Mouse (Mus musculus): ENCODE data around the gene Klhl32.
A peak's percentile ranks its signal among the peaks of the same experiment; 100 is the strongest.
"Not testable (repeated sequence)": the region's sequence is repeated elsewhere in the genome, so short reads cannot be mapped to it uniquely, and the experiment has no call there.

Klhl32 gene

GRCm38 (mm10) chr4:24796229-24796628, 54.7 kb downstream of the Klhl32 start:
- no peak for DNase-seq (ENCODE audit: inconsistent age in 2 of 2, low spot score in 1 of 2)

- DNase-seq (ENCODE audit: inconsistent age in 2 of 2, low spot score in 1 of 2), result no peak
Measured at GRCm38 (mm10) chr4:24795180-24795579, 55.7 kb downstream of the Klhl32 start.

- DNase-seq (ENCODE audit: inconsistent age in 2 of 2, low spot score in 1 of 2), result no peak
Measured at GRCm38 (mm10) chr4:24793726-24794345, 57.1 kb downstream of the Klhl32 start.

GRCm38 (mm10) chr4:24792416-24792981, 58.4 kb downstream of the Klhl32 start:
- no peak for DNase-seq (ENCODE audit: inconsistent age in 2 of 2, low spot score in 1 of 2)

- no peak for DNase-seq (ENCODE audit: inconsistent age in 2 of 2, low spot score in 1 of 2)
Measured at GRCm38 (mm10) chr4:24789331-24789730, 61.6 kb downstream of the Klhl32 start.

GRCm38 (mm10) chr4:24785757-24786532, 65.0 kb downstream of the Klhl32 start:
- DNase-seq (ENCODE audit: inconsistent age in 2 of 2, low spot score in 1 of 2), result no peak

GRCm38 (mm10) chr4:24765919-24766318, 85.0 kb downstream of the Klhl32 start:
- DNase-seq (ENCODE audit: inconsistent age in 2 of 2, low spot score in 1 of 2), result no peak

GRCm38 (mm10) chr4:24765469-24765868, 85.5 kb downstream of the Klhl32 start:
- peak in 1 of 2 experiments; percentile 59 for DNase-seq (ENCODE audit: inconsistent age in 2 of 2, low spot score in 1 of 2)

- DNase-seq (ENCODE audit: inconsistent age in 2 of 2, low spot score in 1 of 2), result no peak
Measured at GRCm38 (mm10) chr4:24764558-24764957, 86.4 kb downstream of the Klhl32 start.

GRCm38 (mm10) chr4:24763451-24763850, 87.5 kb downstream of the Klhl32 start:
- no peak for DNase-seq (ENCODE audit: inconsistent age in 2 of 2, low spot score in 1 of 2)

- no peak for DNase-seq (ENCODE audit: inconsistent age in 2 of 2, low spot score in 1 of 2)
Measured at GRCm38 (mm10) chr4:24758954-24759353, 92.0 kb downstream of the Klhl32 start.

- no peak for DNase-seq (ENCODE audit: inconsistent age in 2 of 2, low spot score in 1 of 2)
Measured at GRCm38 (mm10) chr4:24752517-24753208, 98.3 kb downstream of the Klhl32 start.

- no peak for DNase-seq (ENCODE audit: inconsistent age in 2 of 2, low spot score in 1 of 2)
Measured at GRCm38 (mm10) chr4:24737080-24737479, 113.8 kb downstream of the Klhl32 start.

- DNase-seq (ENCODE audit: inconsistent age in 2 of 2, low spot score in 1 of 2), result peak; percentile 40 to 88
Measured at GRCm38 (mm10) chr4:24720834-24721233, 130.1 kb downstream of the Klhl32 start.

- no peak for DNase-seq (ENCODE audit: inconsistent age in 2 of 2, low spot score in 1 of 2)
Measured at GRCm38 (mm10) chr4:24715559-24715958, 135.4 kb downstream of the Klhl32 start.

- no peak for DNase-seq (ENCODE audit: inconsistent age in 2 of 2, low spot score in 1 of 2)
Measured at GRCm38 (mm10) chr4:24714367-24714766, 136.6 kb downstream of the Klhl32 start.

- peak in 1 of 2 experiments; percentile 40 for DNase-seq (ENCODE audit: inconsistent age in 2 of 2, low spot score in 1 of 2)
Measured at GRCm38 (mm10) chr4:24698528-24699117, 152.3 kb downstream of the Klhl32 start.

GRCm38 (mm10) chr4:24680080-24680479, 170.8 kb downstream of the Klhl32 start:
- no peak for DNase-seq (ENCODE audit: inconsistent age in 2 of 2, low spot score in 1 of 2)

- DNase-seq (ENCODE audit: inconsistent age in 2 of 2, low spot score in 1 of 2), result no peak
Measured at GRCm38 (mm10) chr4:24670007-24670406, 180.9 kb downstream of the Klhl32 start.

GRCm38 (mm10) chr4:24659218-24659617, 191.7 kb downstream of the Klhl32 start:
- DNase-seq (ENCODE audit: inconsistent age in 2 of 2, low spot score in 1 of 2), result no peak

GRCm38 (mm10) chr4:24644735-24645134, 206.2 kb downstream of the Klhl32 start:
- DNase-seq (ENCODE audit: inconsistent age in 2 of 2, low spot score in 1 of 2), result not testable (repeated sequence)
